Mouse (Mus musculus) spleen, postnatal 36 days (tissue): ENCODE results near the gene Hist1h3f.
"Not testable (repeated sequence)": the region's sequence is repeated elsewhere in the genome, so short reads cannot be mapped to it uniquely, and the experiment has no call there.

ENCODE experiments used
- DNase-seq, 2 experiments: peaks; one replicate each; pipeline ENCODE4 v3.0.0; 2022; ENCODE audit warnings: low spot score in 2 of 2, mixed read lengths in 1 of 2

Gene Hist1h3f

DNA sequence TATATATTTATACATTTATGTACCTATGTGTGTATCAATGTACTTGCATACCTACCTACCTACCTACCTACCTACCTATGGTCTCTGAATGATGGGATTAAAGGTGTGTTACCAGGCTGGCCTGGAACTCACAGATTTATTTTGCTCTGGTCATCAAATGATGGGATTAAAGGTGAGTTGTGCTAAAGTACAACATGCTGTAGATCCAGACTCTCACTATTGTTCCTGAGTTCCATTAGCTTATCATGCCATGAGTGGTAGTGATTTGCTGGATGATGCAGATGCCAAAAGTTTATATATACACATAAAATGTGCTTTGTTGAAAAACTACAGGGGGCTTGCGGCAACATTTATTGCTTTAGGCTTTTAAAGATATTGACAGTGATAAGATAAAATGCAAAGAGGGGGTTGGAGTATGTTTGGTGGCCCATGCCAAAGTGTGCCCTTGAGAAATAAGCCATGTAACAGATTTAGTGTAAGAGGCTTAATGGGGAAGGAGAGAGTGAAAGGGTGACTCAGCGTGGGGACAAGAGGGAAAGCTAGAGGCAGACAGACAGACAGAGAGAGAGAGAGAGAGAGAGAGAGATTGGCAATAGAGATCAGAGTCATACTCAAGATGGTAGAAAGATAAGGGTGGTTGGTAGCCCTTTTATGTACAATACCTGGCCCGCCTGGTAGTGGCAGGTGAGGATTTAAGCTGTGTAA is 6.7 kb upstream of the Hist1h3f start:
- DNase-seq: no peak

- no peak for DNase-seq
These were observed 5.6 kb upstream of the Hist1h3f start for GRCm38 (mm10) chr13:23538249-23538648.

DNA sequence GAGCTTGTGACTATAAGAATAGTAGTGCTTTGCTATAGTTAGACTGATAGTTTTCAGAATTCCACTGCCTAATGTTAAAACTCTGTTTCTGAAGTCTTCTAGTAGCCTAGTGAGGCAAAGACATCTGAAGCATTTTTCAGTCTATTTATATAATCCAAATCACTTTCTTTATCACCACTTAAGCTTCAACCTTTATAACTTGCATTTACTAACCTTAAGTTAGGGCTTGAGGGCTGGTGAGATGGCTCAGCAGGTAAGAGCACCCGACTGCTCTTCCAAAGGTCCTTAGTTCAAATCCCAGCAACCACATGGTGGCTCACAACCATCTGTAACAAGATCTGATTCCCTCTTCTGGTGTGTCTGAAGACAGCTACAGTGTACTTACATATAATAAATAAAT is 4.0 kb upstream of the Hist1h3f start:
- not testable (repeated sequence) for DNase-seq

DNA sequence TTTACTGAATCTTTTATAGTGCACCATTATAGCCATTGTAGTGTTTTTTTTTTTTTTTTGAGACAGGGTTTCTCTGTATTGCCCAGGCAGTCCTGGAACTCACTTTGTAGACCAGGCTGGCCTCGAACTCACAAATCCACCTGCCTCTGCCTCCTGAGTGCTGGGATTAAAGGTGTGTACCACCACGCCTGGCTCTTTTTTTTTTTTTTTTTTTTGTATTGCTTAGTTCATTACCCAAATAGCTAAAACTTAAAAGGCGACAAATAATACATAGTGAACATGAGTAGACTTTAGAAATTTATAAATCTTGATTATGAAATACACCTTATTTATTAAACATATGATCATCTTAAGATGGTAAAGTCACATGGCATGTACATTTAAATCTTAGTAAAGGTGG is 2.4 kb upstream of the Hist1h3f start:
- DNase-seq: no peak

DNA sequence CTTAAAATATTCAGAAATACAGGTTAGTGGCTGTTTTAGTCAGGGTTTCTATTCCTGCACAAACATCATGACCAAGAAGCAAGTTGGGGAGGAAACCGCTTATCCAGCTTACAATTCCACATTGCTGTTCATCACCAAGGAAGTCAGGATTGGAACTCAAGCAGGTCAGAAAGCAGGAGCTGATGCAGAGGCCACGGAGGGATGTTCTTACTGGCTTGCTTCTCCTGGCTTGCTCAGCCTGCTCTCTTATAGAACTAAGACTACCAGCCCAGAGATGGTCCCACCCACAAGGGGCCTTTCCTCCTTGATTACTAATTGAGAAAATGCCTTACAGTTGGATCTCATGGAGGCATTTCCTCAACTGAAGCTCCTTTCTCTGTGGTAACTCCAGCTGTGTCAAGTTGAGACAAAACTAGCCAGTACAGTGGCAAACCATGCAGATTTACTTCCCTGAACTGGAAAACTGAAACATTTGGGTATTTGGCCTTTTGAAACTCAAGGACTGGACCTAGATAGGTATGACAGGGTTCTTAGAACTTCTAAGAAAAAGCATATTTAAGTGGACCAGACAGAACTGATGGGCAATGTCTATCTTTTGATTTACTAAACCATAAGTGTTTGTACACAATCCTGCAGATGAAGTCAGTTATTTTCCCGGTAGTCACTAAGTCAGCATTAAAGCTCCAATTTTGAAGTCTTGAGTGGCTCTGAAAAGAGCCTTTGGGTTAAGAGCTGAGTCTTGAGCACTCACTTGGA is 1.4 kb upstream of the Hist1h3f start:
- not testable (repeated sequence) for DNase-seq

DNA sequence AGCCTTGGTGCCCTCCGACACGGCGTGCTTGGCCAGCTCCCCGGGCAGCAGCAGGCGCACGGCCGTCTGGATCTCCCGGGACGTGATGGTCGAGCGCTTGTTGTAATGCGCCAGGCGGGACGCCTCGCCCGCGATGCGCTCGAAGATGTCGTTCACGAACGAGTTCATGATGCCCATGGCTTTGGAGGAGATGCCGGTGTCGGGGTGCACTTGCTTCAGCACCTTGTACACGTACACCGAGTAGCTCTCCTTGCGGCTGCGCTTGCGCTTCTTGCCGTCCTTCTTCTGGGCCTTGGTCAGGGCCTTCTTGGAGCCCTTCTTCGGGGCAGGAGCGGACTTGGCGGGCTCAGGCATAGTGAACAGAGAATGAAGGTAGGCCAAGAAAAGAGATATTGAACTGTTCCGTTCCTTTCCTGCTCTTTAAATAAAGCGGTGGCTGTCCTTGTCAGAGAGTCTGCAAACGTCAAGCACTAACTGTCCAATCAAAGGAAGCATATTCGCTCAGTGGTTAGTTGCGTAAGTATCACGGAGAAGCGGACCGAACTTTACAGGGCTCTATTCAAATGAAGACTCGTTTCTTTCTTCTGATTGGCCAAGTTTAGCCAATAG is 749 bp upstream of the Hist1h3f start, which contains the start of gene Hist1h2bh:
Gene Hist1h2bh, minus strand, starts transcription at position 394 of the 609 bp plus-strand sequence.
- DNase-seq: peak; percentile 87 to 92

- DNase-seq: not testable (repeated sequence)
These were observed 902 bp downstream of the Hist1h3f start for GRCm38 (mm10) chr13:23544787-23545120.

DNA sequence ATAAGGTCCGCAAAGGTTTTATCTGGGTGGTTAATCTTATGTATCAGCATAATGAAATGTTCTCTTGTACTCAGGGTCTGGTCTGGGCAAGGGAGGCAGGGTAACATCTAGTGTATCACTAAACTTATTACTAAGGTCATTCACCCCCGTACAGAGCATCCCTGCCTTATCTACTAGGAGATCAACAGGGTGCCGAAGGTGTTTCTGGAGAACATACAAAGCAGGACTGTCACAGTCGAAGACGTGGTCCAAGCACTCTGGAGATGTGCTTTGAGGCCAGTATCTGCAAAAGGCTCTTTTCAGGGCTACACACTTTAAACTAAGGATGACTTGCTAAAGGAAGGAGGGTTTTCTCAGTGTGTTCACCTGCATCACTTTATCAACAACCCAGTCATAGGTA is 2.8 kb downstream of the Hist1h3f start:
- DNase-seq: no peak

DNA sequence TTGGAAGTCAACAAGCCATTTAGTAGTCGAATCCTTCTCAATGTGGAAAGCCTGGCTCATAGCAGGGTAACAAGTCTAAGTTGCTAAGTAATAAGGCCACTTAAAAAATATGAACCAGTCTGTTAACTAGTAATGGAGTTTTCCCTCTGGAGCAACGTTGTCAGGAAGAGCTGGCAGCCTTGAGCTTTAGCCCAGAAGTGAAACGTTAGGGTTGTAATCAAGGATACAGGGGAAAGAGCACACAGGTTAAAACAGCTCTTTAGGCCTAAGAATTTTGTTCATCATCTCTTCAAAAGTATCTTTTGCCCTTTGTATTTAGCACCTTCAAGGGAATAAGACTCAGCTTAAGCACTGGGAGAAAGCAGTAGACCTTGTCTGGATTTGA is 6.9 kb downstream of the Hist1h3f start:
- DNase-seq: no peak

DNA sequence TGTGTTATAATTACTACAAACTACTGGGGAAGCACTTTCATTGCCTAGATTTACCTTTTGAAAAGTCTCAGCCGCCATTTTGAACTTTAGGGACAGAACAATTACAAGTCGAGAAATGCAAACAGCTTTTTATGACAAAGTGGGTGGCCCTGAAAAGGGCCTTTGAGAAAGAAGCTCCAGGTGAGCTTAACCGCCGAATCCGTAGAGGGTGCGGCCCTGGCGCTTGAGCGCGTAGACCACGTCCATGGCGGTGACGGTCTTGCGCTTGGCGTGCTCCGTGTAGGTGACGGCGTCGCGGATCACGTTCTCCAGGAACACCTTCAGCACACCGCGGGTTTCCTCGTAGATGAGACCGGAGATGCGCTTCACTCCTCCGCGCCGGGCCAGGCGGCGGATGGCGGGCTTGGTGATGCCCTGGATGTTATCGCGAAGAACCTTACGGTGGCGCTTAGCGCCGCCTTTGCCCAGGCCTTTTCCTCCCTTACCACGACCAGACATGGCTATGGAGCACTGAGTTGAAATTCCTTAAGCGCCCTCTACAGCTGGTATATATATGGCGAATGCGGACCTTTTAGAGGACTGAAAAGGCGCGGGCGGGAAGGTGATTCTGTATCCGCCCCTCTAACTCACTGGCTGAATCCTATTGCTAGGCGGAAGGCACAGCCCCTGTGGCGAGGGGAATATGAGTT is 7.4 kb downstream of the Hist1h3f start, which contains the start of gene Hist1h4f:
Gene Hist1h4f, minus strand, starts transcription at position 503 of the 689 bp plus-strand sequence.
- DNase-seq: peak; percentile 81 to 89

DNA sequence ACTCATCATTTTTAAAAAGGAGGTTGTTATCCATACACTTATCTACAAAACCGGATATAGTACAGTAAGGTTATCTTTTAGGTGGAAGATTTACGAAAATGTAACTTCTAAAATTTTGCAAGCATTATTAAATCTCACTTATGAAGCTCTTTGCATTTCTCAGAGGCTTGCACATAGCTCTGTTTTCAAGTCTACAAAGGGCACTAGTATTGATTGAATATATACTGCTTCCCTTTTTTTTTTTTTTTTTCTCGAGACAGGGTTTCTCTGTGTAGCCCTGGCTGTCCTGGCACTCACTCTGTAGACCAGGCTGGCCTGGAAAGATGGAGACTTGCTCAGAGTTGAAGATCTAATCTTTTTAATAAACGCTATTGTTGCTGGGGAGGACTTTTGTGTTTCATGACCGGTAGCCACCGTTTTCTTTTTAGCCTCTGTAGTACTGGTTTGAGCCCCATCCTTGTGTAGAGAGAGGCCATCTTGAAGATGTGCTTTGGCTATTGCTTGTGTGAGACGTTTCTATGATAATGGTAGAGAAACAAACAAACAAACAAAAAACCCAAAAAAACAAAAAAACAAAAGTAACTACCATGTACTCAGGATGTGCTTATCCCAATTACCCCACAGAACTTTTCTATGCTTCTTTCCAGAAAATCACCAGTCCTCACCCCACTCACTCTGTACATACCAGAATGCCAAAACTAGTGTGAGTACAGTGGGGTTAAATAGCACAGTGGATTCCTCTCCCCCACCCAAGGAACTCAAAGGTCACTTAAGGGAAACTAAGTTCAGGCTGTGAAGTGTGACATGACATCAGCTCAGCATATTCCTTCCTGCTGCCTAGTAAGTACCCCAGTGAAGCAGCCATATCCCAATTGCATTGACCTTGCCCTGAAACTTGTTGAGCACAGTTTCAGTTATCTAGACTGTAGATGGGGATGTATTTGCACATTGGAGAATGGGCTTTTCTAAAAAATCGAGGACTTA is 8.4 kb downstream of the Hist1h3f start:
- DNase-seq: no peak

DNA sequence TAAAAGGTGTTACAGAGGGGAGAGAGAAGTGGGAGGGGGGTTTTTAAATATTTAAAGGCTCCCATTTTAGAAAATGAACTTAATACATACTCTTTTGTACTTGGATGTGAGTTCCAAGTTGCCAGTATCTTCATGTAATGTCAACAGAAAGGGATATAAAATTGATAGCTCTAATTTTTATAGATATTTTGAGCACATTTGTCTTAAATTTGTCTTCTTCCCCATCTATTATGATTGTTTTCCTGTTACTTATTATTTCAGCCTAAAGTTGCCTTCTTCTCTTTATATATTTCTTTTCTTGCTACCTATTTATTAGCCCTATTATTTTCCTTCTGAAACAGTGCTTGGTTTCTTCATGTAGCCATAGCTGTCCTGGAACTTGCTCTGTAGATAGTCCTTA is 9.1 kb downstream of the Hist1h3f start, which contains the start of gene Hist1h1d:
Gene Hist1h1d, plus strand, starts transcription at position 301 of the 400 bp plus-strand sequence.
- no peak for DNase-seq

DNA sequence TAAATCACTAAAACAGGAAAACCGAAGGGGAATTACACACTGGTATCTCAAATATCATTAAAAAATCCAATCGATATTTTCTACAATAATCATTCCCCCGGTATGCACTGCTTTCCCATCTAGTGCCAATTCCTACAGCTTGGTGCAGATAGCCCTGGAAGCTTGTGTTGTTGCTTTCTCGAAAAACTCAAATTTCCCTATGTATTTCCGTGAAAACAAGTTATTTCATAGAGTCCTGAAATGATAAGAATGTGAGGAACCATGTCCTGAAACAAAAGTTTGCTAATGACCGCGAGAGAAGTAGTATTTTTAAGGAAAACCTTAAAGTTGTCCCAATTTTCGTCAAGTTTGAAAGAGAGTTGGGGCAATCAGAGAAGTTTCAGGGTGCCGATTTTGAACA is 10.5 kb downstream of the Hist1h3f start:
- DNase-seq: no peak

GRCm38 (mm10) chr13:23554925-23555838 is 11.3 kb downstream of the Hist1h3f start:
- DNase-seq: peak; percentile 87 to 91

- peak; percentile 76 to 82 for DNase-seq
These were observed 12.1 kb downstream of the Hist1h3f start for GRCm38 (mm10) chr13:23555839-23556416.

- no peak for DNase-seq
These were observed 13.1 kb downstream of the Hist1h3f start for GRCm38 (mm10) chr13:23556906-23557305.

GRCm38 (mm10) chr13:23560699-23561098 is 16.8 kb downstream of the Hist1h3f start:
- DNase-seq: not testable (repeated sequence)

DNA sequence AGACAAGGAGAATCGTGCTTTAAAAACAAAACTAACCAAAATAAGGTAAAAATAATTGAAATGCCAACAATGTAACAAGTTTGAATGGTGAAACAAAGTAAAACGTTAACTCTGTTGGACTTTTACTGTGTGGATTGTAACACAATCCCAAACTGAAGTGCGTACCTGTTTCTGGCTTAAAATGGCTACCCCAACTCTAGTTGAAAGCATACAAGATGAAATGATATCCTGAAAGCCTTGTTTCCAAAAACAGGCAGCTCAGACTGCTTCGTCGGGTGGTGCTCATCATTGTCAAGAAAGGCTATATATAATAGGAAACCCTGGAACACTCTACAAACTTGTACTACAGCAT is 17.7 kb downstream of the Hist1h3f start:
- not testable (repeated sequence) for DNase-seq

DNA sequence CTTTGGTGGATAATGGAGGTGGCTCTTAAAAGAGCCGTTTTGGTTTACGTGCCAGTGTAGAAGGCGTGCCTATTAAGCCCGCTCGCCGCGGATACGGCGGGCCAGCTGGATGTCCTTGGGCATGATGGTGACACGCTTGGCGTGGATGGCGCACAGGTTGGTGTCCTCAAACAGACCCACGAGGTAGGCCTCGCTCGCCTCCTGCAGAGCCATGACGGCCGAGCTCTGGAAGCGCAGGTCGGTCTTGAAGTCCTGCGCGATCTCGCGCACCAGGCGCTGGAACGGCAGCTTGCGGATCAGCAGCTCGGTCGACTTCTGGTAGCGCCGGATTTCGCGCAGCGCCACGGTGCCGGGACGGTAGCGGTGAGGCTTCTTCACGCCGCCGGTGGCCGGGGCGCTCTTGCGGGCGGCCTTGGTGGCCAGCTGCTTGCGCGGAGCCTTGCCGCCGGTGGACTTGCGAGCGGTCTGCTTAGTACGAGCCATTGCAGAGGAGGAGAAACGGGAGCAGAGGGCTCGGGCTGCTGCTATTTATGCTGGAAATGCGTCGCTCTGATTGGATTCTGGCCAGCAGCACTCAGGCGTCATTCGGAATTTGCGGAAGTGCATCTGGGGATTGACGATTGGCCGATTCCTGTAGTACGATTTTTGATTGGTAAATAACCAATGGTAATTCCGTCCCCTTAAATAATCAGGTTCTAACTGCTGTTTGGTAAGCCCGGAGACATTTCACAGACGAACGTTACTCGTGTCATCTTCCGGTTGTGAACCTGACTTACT is 18.2 kb downstream of the Hist1h3f start, which contains the start of gene Hist1h3e:
Gene Hist1h3e, minus strand, starts transcription at position 487 of the 777 bp plus-strand sequence.
- DNase-seq: peak; percentile 94 to 96
